Mouse (Mus musculus) heart, embryonic 16.5 days (tissue): ENCODE measurements at regions not wholly inside any gene's neighbourhood (a gene's known extent, or its start where the extent isn't known, plus 50 kb on each side); places are given as distances from the start of the nearest gene placed in this dataset.

ENCODE experiments used
- ATAC-seq: fragments of 200-750 bp; cut with Nextera tagmentation; replicated peaks from 2 replicates; pipeline ENCODE4 v1.8.0; 2017; ENCODE audit warnings: moderate number of reproducible peaks; ENCODE audit not compliant: insufficient read depth, low FRiP score; ENCODE audit errors: extremely low read depth
- H3K27ac ChIP-seq: fragments of 300-500 bp; sonication (generic); 2 replicates; pipeline ENCODE4 v1.5.1; 2014; ENCODE audit warnings: mild to moderate bottlenecking, low read length, control low read depth, moderate library complexity
- H3K27me3 ChIP-seq: fragments of 300-500 bp; sonication (generic); 2 replicates; pipeline ENCODE4 v1.6.1; 2014; ENCODE audit warnings: low read length, mixed read lengths; ENCODE audit not compliant: control insufficient read depth, insufficient read depth
- H3K36me3 ChIP-seq: fragments of 300-500 bp; sonication (generic); 2 replicates; pipeline ENCODE4 v1.6.1; 2014; ENCODE audit not compliant: control insufficient read depth, insufficient read depth
- H3K4me1 ChIP-seq: fragments of 300-500 bp; sonication (generic); 2 replicates; pipeline ENCODE4 v1.6.1; 2014; ENCODE audit warnings: low read length, mixed read lengths; ENCODE audit not compliant: control insufficient read depth, insufficient read depth
- H3K4me2 ChIP-seq: fragments of 300-500 bp; sonication (generic); 2 replicates; pipeline ENCODE4 v1.6.1; 2014; ENCODE audit warnings: low read depth, mild to moderate bottlenecking, control low read depth, low read length
- H3K4me3 ChIP-seq: fragments of 300-500 bp; sonication (generic); 2 replicates; pipeline ENCODE4 v1.5.1; 2014; ENCODE audit warnings: mild to moderate bottlenecking, control low read depth, low read length
- H3K9ac ChIP-seq: fragments of 300-500 bp; sonication (generic); 2 replicates; pipeline ENCODE4 v1.6.1; 2014; ENCODE audit warnings: low read length, control low read depth
- H3K9me3 ChIP-seq: fragments of 300-500 bp; sonication (generic); replicated peaks from 2 replicates; pipeline ENCODE4 v1.6.1; 2016; ENCODE audit warnings: low read length; ENCODE audit not compliant: control insufficient read depth
- WGBS: fragments of 180-500 bp; shearing (Covaris S2); extraction: QIAGEN DNeasy Blood & Tissue Kit; methylation state at CpG from one replicate; pipeline ENCODE4 v1.1.7; 2014; 5-methylcytosine and 5-hydroxymethylcytosine counted together

DNA sequence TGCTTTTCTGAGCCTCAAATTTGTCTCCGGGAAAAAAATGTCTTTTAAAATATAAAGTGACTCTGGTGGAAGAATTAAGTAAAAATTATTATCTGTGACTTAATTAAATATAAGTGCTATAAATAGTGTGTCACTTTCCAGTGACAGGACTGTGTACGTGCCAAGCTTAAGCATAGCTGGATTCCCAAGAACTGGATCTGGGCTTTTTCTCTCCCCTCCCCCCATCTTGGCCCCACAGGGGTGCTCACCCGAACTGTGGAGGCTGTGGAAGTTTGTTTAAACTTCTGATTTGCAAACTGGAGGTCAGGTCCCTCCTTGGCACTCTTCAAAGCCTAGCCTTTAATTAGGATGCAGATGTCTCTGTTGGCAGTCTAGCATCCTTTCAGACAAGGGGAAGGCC is 97.1 kb upstream of the Ado start:
- ATAC-seq = no peak

DNA sequence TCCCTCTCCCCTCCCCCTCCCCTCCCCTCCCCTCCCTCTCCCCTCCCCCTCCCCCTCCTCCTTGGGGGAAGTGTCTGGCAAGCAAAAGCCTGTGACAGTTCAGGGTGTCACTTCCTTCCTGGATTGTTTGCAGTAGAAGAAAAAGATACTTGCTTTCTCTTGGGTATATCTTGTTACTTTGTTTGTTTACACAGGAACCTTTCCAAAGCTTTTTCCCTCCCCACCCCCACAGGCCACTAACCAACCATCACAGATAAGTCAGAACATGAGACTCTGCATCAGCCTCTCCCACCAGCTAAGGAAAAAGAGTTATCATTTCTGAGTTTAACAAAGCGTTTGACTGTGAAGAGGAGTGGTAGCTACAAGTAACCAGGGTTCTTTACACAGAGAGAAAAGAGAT is 95.5 kb upstream of the Ado start:
- WGBS = 14% methylated on average over 1 of the region's 1 CpGs
- 0 out of 2 replicates have a peak, but pooled peaks have one; percentile 49 for ATAC-seq
- H3K4me3 ChIP-seq = no peak overlapping the region
- no peaks in the 10 kb centered on the region for H3K36me3 ChIP-seq
- no peaks in the 10 kb centered on the region for H3K9me3 ChIP-seq
- H3K4me2 ChIP-seq = no peak overlapping the region
- no peak overlapping the region for H3K9ac ChIP-seq
- no peak overlapping the region for H3K27ac ChIP-seq
- no peaks in the 10 kb centered on the region for H3K27me3 ChIP-seq
- peaks cover 10% of the 10 kb centered on the region for H3K4me1 ChIP-seq

More for the DNA sequence above, 97.1 kb upstream of the Ado start:
- Histone ChIP-seq H3K9me3 (no peaks in the 10 kb centered on the region), H3K4me1 (peaks cover 10% of the 10 kb centered on the region), H3K27ac (no peak overlapping the region), H3K36me3 (no peaks in the 10 kb centered on the region), H3K27me3 (no peaks in the 10 kb centered on the region), H3K4me3 (no peak overlapping the region), H3K4me2 (no peak overlapping the region), H3K9ac (no peak overlapping the region)
- 52% methylated on average over 3 of the region's 3 CpGs for WGBS

DNA sequence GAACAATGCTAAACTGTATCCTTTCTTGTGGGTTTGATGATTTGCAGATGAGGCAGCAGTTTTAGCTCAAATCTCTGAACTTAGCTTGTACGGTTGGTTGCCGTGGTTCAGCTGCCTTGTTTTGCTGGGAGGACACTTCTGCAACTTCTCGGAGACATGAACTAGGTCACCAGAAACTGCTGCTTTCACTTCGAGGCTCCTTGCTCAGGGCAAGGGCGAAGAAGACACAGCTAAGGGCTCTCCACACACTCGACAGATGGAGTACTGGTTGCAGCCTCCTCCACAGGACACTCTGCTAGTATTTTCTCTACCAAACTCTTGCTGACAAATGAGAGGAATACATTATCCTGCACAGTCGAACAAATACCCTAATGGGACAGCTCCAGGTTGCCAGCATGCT is 94.9 kb upstream of the Ado start:
- 32% methylated on average over 7 of the region's 7 CpGs for WGBS
- no peak overlapping the region for H3K4me2 ChIP-seq
- no peak for ATAC-seq

DNA sequence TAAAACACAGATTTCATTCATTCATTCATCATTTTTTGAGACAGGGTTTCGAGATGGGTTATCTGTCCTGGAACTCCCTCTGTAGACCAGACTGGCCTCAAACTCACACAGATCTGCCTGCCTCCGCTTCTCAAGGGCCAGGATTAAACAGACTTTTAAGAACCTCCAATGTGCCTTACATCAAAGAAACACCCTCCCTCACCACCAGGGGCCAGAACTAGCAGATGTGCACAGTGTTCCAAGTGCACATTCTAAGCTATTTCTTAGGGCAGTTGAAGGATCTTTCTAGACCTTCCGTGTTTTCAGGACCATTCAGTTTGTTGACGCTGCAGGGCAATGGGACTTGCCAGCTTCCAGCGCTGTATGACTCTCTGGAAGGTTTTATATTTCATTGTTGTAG is 88.6 kb upstream of the Ado start:
- Histone ChIP-seq H3K27ac (no peak overlapping the region), H3K9me3 (no peaks in the 10 kb centered on the region), H3K27me3 (no peaks in the 10 kb centered on the region), H3K4me2 (no peak overlapping the region), H3K4me3 (no peak overlapping the region), H3K9ac (no peak overlapping the region), H3K4me1 (no peaks in the 10 kb centered on the region), H3K36me3 (no peaks in the 10 kb centered on the region)
- WGBS = 61% methylated on average over 5 of the region's 5 CpGs
- no peak for ATAC-seq

More for the DNA sequence above, 94.9 kb upstream of the Ado start:
- H3K36me3 ChIP-seq = no peaks in the 10 kb centered on the region
- H3K27ac ChIP-seq = peak overlapping the region; percentile 17; the same call in 1 of the 2 replicates
- no peaks in the 10 kb centered on the region for H3K27me3 ChIP-seq
- H3K9ac ChIP-seq = no peak overlapping the region
- H3K4me1 ChIP-seq = peaks cover 9% of the 10 kb centered on the region
- no peak overlapping the region for H3K4me3 ChIP-seq
- H3K9me3 ChIP-seq = no peaks in the 10 kb centered on the region

DNA sequence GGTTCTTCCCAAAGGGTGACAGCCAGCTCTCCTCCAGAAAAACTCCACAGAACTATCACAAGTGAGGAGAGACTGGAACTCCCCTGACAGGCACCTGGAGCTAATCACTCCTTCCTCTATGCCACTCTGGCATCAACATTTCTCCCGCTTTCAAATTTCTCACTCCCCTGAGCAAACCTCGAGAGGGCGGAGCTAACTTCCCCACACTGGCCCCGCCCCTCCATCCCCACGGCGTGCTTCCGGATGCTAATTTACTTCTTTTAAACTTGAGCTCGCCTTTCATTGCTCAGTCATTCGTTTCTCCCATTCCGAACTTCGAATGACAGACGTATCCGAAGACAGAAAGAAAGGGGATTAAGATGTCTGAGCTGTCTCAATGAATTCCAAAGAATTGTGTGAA is 87.8 kb upstream of the Ado start:
- 4% methylated on average over 13 of the region's 13 CpGs for WGBS
- H3K9ac ChIP-seq = no peak overlapping the region
- peak overlapping the region; percentile 1; the same call in 1 of the 2 replicates for H3K4me3 ChIP-seq
- H3K36me3 ChIP-seq = no peaks in the 10 kb centered on the region
- no peaks in the 10 kb centered on the region for H3K4me1 ChIP-seq
- peak overlapping the region; percentile 51 for H3K4me2 ChIP-seq
- H3K27ac ChIP-seq = no peak overlapping the region
- H3K27me3 ChIP-seq = no peaks in the 10 kb centered on the region
- H3K9me3 ChIP-seq = no peaks in the 10 kb centered on the region
- ATAC-seq = no peak

DNA sequence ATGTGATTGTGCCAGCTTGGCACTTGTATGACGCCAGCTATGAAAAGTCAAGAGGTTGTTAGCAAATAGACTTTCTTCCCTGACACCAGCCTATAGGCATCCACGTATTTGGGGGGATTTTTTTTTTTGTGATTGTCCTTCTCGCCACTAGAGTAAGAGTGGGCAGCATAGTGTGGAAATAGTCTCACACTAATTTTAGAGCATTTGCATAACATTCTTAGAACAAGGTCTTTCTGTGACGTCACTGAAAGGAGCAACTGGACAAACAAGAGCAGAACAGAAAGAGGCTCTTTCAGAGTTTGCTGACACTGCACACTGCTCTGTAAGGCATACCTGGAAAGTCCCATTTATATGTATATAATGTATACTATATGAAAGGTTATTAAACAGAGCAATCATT is 86.0 kb upstream of the Ado start:
- Histone ChIP-seq H3K36me3 (no peaks in the 10 kb centered on the region), H3K27me3 (no peaks in the 10 kb centered on the region), H3K4me1 (no peaks in the 10 kb centered on the region), H3K9ac (no peak overlapping the region), H3K9me3 (no peaks in the 10 kb centered on the region), H3K4me3 (no peak overlapping the region), H3K4me2 (no peak overlapping the region), H3K27ac (no peak overlapping the region)
- ATAC-seq = no peak
- 78% methylated on average over 4 of the region's 4 CpGs for WGBS

DNA sequence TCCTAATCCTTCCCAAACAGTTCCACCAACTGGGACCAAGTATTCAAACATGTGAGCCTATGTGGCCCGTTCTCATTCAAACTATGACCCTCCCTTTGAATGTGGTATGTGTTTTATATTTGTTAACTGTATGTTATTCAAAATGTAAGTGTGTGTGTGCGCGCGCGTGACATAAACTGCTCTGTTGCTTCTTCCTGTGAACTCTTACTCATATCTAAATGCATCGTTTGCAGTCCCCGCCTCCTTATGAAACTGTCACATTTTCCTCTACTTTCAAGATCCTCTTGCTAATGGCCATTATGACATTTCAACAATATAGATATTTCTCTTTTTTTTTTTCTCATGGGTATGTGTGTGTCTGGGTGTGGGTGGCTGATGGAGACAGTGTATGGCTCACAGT is 84.3 kb upstream of the Ado start:
- no peak for ATAC-seq

DNA sequence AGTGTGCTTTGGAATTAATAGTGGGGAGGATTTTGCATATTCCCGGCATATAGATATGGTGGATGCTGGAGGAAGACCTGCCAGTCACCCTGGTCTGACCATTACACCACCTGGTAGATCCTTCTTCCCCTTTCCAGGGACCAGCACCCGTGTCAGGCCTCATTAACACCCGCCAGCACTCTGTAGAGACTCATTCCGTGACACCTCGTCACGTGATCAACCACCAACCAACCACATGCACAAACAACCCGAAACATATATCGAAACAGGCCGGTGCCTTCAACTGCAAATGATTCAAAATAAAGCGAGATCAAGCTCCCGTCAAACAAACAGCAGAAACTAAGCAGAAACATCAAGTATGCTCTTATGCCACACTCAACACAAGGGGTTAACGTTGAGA is 74.6 kb upstream of the Ado start:
- Histone ChIP-seq H3K4me1 (no peaks in the 10 kb centered on the region), H3K4me2 (no peak overlapping the region), H3K9ac (no peak overlapping the region), H3K27me3 (no peaks in the 10 kb centered on the region), H3K36me3 (no peaks in the 10 kb centered on the region), H3K9me3 (no peaks in the 10 kb centered on the region), H3K27ac (no peak overlapping the region), H3K4me3 (no peak overlapping the region)
- ATAC-seq = no peak
- WGBS = 71% methylated on average over 12 of the region's 12 CpGs

More for the DNA sequence above, 84.3 kb upstream of the Ado start:
- Histone ChIP-seq H3K27ac (no peak overlapping the region), H3K4me2 (no peak overlapping the region), H3K36me3 (no peaks in the 10 kb centered on the region), H3K4me1 (no peaks in the 10 kb centered on the region), H3K27me3 (no peaks in the 10 kb centered on the region), H3K9ac (no peak overlapping the region), H3K9me3 (no peaks in the 10 kb centered on the region), H3K4me3 (no peak overlapping the region)
- WGBS = 95% methylated on average over 7 of the region's 7 CpGs

DNA sequence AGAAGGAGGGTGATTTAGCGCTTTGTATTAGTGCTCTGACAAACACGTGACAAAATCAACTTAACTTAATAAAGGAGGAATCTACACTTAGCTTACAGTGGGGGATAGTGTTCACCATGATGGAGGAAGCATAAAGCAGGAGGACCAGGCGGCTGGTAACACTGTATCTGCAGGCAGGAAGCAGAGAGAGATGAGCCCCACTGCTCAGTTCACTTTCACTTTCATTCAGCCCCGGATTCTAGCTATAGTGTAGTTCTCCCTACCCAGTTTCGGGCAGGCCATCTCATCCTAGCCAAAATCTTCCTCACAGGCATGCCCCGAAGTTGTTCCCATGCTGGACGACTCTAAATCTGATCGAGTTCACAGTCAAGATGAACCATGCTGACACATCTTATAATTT is 71.3 kb upstream of the Ado start:
- no peaks in the 10 kb centered on the region for H3K27me3 ChIP-seq
- no peak for ATAC-seq
- 70% methylated on average over 8 of the region's 8 CpGs for WGBS
- no peak overlapping the region for H3K27ac ChIP-seq
- no peak overlapping the region for H3K9ac ChIP-seq
- no peak overlapping the region for H3K4me3 ChIP-seq
- H3K36me3 ChIP-seq = no peaks in the 10 kb centered on the region
- no peak overlapping the region for H3K4me2 ChIP-seq
- no peaks in the 10 kb centered on the region for H3K4me1 ChIP-seq
- no peaks in the 10 kb centered on the region for H3K9me3 ChIP-seq

DNA sequence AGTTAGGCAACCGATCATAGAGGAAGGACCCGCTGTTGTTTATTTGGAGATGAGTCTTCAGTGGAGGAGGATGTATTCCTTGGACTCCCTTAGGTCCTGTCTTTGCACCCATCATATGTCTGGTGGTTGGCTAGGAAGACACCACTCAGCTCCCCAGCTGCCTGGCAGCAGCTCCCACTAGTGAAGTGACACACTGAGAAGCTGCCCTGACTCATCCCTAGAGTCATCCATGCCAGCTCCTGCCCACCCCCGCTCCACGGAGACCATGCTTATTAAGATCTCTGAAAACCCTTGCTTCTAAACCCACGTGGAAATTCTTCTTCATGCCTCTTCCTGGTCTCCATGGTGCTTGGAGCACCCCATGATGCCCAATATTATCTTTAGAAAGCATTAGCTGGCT is 69.4 kb upstream of the Ado start:
- no peaks in the 10 kb centered on the region for H3K9me3 ChIP-seq
- H3K4me1 ChIP-seq = no peaks in the 10 kb centered on the region
- H3K27me3 ChIP-seq = no peaks in the 10 kb centered on the region
- no peak for ATAC-seq
- no peaks in the 10 kb centered on the region for H3K36me3 ChIP-seq
- no peak overlapping the region for H3K9ac ChIP-seq
- no peak overlapping the region for H3K4me3 ChIP-seq
- H3K27ac ChIP-seq = no peak overlapping the region
- WGBS = 80% methylated on average over 5 of the region's 5 CpGs
- H3K4me2 ChIP-seq = no peak overlapping the region
